ENCODE assay signal across 18 mouse cellular contexts in the genomic region with DNA sequence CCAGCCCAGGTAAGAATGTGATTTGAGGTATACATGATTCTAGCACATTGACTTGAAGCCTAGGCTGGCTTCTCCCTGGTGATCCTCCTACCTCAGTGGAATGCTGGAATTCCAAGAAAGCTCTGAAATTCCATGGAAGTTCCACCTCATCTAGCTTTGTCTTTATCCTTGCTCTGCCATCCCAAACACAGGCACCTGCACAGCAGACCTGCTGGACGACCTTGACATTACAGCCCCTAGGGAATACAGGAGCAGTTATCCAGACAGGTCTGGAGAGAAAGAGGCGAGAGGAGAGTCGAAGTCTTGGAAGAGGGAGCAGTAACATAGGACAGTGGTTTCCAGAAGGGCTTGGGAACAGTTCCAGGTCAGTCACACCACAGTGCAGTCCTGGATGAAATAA. TPM values are rescaled to one million over a fixed set of nuclear protein-coding genes. Genes with fewer than 3 reads are reported as not detected.
"Had no signal": no experiment of that assay in that cellular context is flagged by ENCODE, and none has a peak within 500 bp of the region (broad histone marks: within the 10 kb centered on the region; RNA-seq: fewer than 3 reads in every experiment).

No protein-coding gene starts in this region.

- H3K9me3 ChIP-seq: limb, embryonic 10.5 days; limb, embryonic 13.5 days; midbrain, embryonic 13.5 days had no signal

- H3K9ac ChIP-seq: limb, embryonic 13.5 days; liver, embryonic 14.5 days; liver, postnatal 0 days; lung, embryonic 14.5 days; midbrain, embryonic 13.5 days had no signal

- DNase-seq: kidney, postnatal 25 days; layer of hippocampus, adult 9-11 months; liver; liver, postnatal 0 days; lung, embryonic 14.5 days; thymus, adult 18-20 months; thymus, postnatal 36 days had no signal

- H3K27ac ChIP-seq: kidney, postnatal 0 days; layer of hippocampus, adult 2 months; limb, embryonic 10.5 days; limb, embryonic 13.5 days; liver, embryonic 14.5 days; macrophage; midbrain, embryonic 13.5 days had no signal

- H3K4me2 ChIP-seq: limb, embryonic 13.5 days; lung, embryonic 14.5 days; midbrain, embryonic 13.5 days had no signal

- ATAC-seq: liver, postnatal 0 days; lung, postnatal 0 days; midbrain, embryonic 13.5 days; midbrain, embryonic 16.5 days had no signal

- H3K4me3 ChIP-seq: layer of hippocampus, adult 2 months; limb, embryonic 10.5 days; limb, embryonic 13.5 days; midbrain, embryonic 13.5 days had no signal

RNA-seq across cellular contexts. Expression of a gene that starts 52.0 kb away (rescaled TPM):
- total RNA-seq: megakaryocyte, adult 5-6 weeks had no signal
- polyA plus RNA-seq: kidney, postnatal 0 days; liver, postnatal 0 days; macrophage; neural tube, embryonic 11.5 days had no signal
